Mouse (Mus musculus) ES-Bruce4 (cell line): Measurements from ENCODE around the gene Tcf12. TPM values are rescaled to one million over a fixed set of nuclear protein-coding genes. Genes with fewer than 3 reads are reported as not detected.

Experiments
- H3K27ac ChIP-seq: 2 replicates; pipeline ENCODE4 v1.5.1; 2012; ENCODE audit warnings: low read length, inconsistent platforms; ENCODE audit not compliant: insufficient read depth
- H3K27me3 ChIP-seq: 2 replicates; pipeline ENCODE4 v1.6.1; 2012; ENCODE audit warnings: mild to moderate bottlenecking, low read length, inconsistent platforms; ENCODE audit not compliant: control insufficient read depth, poor library complexity, insufficient read depth, severe bottlenecking
- H3K36me3 ChIP-seq: 2 replicates; pipeline ENCODE4 v1.6.1; 2012; ENCODE audit warnings: inconsistent platforms, mild to moderate bottlenecking, low read length, moderate library complexity; ENCODE audit not compliant: control insufficient read depth, poor library complexity, insufficient read depth, severe bottlenecking
- H3K4me1 ChIP-seq: one replicate; pipeline ENCODE4 v1.8.1; 2011; ENCODE audit warnings: low read length; ENCODE audit not compliant: control insufficient read depth, insufficient read depth
- H3K4me3 ChIP-seq: 2 replicates; pipeline ENCODE4 v1.5.1; 2011; ENCODE audit warnings: low read depth, mild to moderate bottlenecking, low read length
- H3K9ac ChIP-seq: 2 replicates; pipeline ENCODE4 v1.6.1; 2012; ENCODE audit warnings: low read depth, mild to moderate bottlenecking, inconsistent platforms; ENCODE audit not compliant: poor library complexity, severe bottlenecking
- H3K9me3 ChIP-seq: replicated peaks from 2 replicates; pipeline ENCODE4 v1.6.1; 2012; ENCODE audit warnings: mild to moderate bottlenecking, low read length, inconsistent platforms; ENCODE audit not compliant: control insufficient read depth, poor library complexity, insufficient read depth, severe bottlenecking
- CTCF ChIP-seq: IDR thresholded peaks from one replicate; pipeline ENCODE4 v1.8.1; 2011; ENCODE audit warnings: low read depth, low read length
- EP300 ChIP-seq: IDR thresholded peaks from 2 replicates; pipeline ENCODE4 v1.6.1; 2011; ENCODE audit warnings: low read depth, low read length; ENCODE audit not compliant: insufficient read depth
- POLR2A ChIP-seq: IDR thresholded peaks from one replicate; pipeline ENCODE4 v1.8.1; 2011; ENCODE audit warnings: low read length; ENCODE audit not compliant: insufficient read depth
- polyA plus RNA-seq: library from polyadenylated mRNA; stranded (reverse); fragments of >200 nt; gene quantifications from 2 replicates; pipeline ENCODE4 v1.2.4, GENCODE M21; 2011; ENCODE audit warnings: low read depth; ENCODE audit not compliant: missing spikeins, insufficient read depth, insufficient read length

Gene Tcf12
- polyA plus RNA-seq, 1 experiment, result 52.6 TPM

- Histone ChIP-seq H3K9ac (no peak overlapping the region), H3K4me1 (no peaks in the 10 kb centered on the region), H3K27ac (no peak overlapping the region), H3K36me3 (no peaks in the 10 kb centered on the region), H3K27me3 (no peaks in the 10 kb centered on the region), H3K9me3 (no peaks in the 10 kb centered on the region), H3K4me3 (no peak overlapping the region)
- TF ChIP-seq POLR2A (no peak), EP300 (no peak), CTCF (no peak)
Observed at GRCm38 (mm10) chr9:71989663-71990062, 122.0 kb downstream of the Tcf12 start.

DNA sequence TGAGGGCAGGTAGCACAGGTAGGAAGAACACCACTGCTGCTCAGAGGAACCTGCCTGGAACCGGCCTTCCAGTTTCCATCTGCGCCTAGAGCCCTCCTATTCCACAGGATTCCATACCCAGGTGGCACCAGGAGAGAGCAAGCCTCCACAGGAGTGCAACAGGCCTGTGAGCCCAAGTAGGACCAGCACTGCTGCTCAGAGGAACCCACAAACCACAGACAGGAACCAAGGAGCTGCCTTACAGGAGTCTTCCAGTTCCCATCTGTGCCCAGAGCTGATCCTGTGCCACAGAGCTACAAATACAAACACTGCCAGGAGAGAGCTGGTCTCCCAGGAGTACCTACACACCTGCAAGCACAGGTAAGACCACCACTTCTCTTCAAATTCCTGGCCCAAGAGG is 125.0 kb downstream of the Tcf12 start:
- Histone ChIP-seq H3K4me3 (no peak overlapping the region), H3K9me3 (no peaks in the 10 kb centered on the region), H3K36me3 (no peaks in the 10 kb centered on the region), H3K27ac (no peak overlapping the region), H3K27me3 (no peaks in the 10 kb centered on the region), H3K4me1 (no peaks in the 10 kb centered on the region), H3K9ac (no peak overlapping the region)
- TF ChIP-seq POLR2A (no peak), EP300 (no peak), CTCF (no peak)

- Histone ChIP-seq H3K9me3 (no peaks in the 10 kb centered on the region), H3K9ac (no peak overlapping the region), H3K4me3 (no peak overlapping the region), H3K27ac (no peak overlapping the region), H3K27me3 (no peaks in the 10 kb centered on the region), H3K4me1 (no peaks in the 10 kb centered on the region), H3K36me3 (no peaks in the 10 kb centered on the region)
- TF ChIP-seq POLR2A (no peak), CTCF (no peak), EP300 (no peak)
Observed at GRCm38 (mm10) chr9:71982826-71983225, 128.8 kb downstream of the Tcf12 start.

GRCm38 (mm10) chr9:71981071-71981470 is 130.6 kb downstream of the Tcf12 start:
- Histone ChIP-seq H3K27ac (no peak overlapping the region), H3K4me1 (no peaks in the 10 kb centered on the region), H3K36me3 (no peaks in the 10 kb centered on the region), H3K27me3 (no peaks in the 10 kb centered on the region), H3K9me3 (no peaks in the 10 kb centered on the region), H3K9ac (no peak overlapping the region), H3K4me3 (no peak overlapping the region)
- TF ChIP-seq EP300 (no peak), CTCF (no peak), POLR2A (no peak)

- no peak overlapping the region for H3K4me3 ChIP-seq
- H3K9ac ChIP-seq, result no peak overlapping the region
- no peaks in the 10 kb centered on the region for H3K27me3 ChIP-seq
- H3K9me3 ChIP-seq, result no peaks in the 10 kb centered on the region
- TF ChIP-seq POLR2A (no peak), EP300 (no peak), CTCF (no peak)
- no peak overlapping the region for H3K27ac ChIP-seq
- H3K36me3 ChIP-seq, result no peaks in the 10 kb centered on the region
- H3K4me1 ChIP-seq, result no peaks in the 10 kb centered on the region
Observed at GRCm38 (mm10) chr9:71980579-71980978, 131.1 kb downstream of the Tcf12 start.

DNA sequence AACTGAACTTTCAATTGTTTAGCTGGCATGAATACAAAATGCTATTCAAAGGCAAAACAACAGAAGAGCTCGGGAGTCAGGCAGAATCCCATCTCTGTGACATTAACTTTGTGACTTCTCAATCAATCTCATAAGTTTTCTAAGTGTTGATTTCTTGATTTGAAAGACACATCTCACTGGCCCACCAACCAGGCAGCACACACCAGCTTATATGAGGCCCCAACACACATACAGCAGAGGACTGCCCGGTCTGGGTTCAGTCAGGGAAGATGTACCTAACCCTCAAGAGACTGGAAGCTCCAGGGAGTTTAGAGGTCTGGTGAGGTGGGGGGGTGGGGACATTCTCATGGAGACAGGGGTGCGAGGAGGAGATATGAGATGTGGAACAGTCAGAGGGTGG is 132.8 kb downstream of the Tcf12 start:
- Histone ChIP-seq H3K27me3 (no peaks in the 10 kb centered on the region), H3K4me1 (no peaks in the 10 kb centered on the region), H3K9ac (no peak overlapping the region), H3K36me3 (no peaks in the 10 kb centered on the region), H3K4me3 (no peak overlapping the region), H3K9me3 (no peaks in the 10 kb centered on the region), H3K27ac (no peak overlapping the region)
- no peak for TF ChIP-seq CTCF

GRCm38 (mm10) chr9:71976034-71976433 is 135.6 kb downstream of the Tcf12 start:
- H3K9ac ChIP-seq, result no peak overlapping the region
- H3K27ac ChIP-seq, result no peak overlapping the region
- H3K4me3 ChIP-seq, result no peak overlapping the region
- no peaks in the 10 kb centered on the region for H3K4me1 ChIP-seq
- no peaks in the 10 kb centered on the region for H3K9me3 ChIP-seq
- TF ChIP-seq POLR2A, result no peak
- TF ChIP-seq EP300, result no peak
- no peak for TF ChIP-seq CTCF
- no peaks in the 10 kb centered on the region for H3K27me3 ChIP-seq
- no peaks in the 10 kb centered on the region for H3K36me3 ChIP-seq
